ENCODE assay signal across 8 mouse cellular contexts in genomic region chr5:54155227-54155776, GRCm38 (mm10).
DNase-seq lines count a peak whose midpoint lies in the region; ATAC-seq lines count a peak whose summit lies in the region.

No protein-coding gene starts in this region.

- no peak for ATAC-seq in heart, embryonic 14.5 days (ENCODE audit: insufficient number of reproducible peaks, insufficient read depth, low FRiP score, low read depth)
- ATAC-seq in limb, embryonic 15.5 days (ENCODE audit: insufficient number of reproducible peaks, low FRiP score, low TSS enrichment, low read depth): no peak
- ATAC-seq in erythroblast, adult 5-6 weeks (replicated peaks; ENCODE audit: low FRiP score, poor library complexity, severe bottlenecking): no peak

- DNase-seq in heart, postnatal 4 days: no peak
- peak; percentile 9 for DNase-seq in right cerebral cortex, postnatal 25 days
- no peak for DNase-seq in right cerebral cortex, postnatal 10 days (ENCODE audit: low spot score in 2 of 2)
- peak; percentile 23 for DNase-seq in telencephalon, adult 2 months (ENCODE audit: low read depth, low spot score)
- no peak for DNase-seq in embryo, embryonic 11 days

- no peaks in the 10 kb centered on the region for H3K9me3 ChIP-seq in heart, embryonic 14.5 days (ENCODE audit: control insufficient read depth, low read length)
- no peaks in the 10 kb centered on the region for H3K9me3 ChIP-seq in limb, embryonic 15.5 days

- 58% methylated on average over 12 of the region's 12 CpGs for WGBS in heart, embryonic 14.5 days
- 58% methylated on average over 12 of the region's 12 CpGs for WGBS in limb, embryonic 15.5 days

- H3K4me2 ChIP-seq in heart, embryonic 14.5 days (ENCODE audit: low read length): peak overlapping the region; percentile 49
- peak overlapping the region; percentile 15; the same call in 1 of the 2 replicates for H3K4me2 ChIP-seq in limb, embryonic 15.5 days

- H3K27ac ChIP-seq in heart, embryonic 14.5 days (replicated peaks in 1 of 2; ENCODE audit: control insufficient read depth in 1 of 2, insufficient read depth in 1 of 2, low read depth in 2 of 2, low read length in 2 of 2): no peak overlapping the region
- no peak overlapping the region for H3K27ac ChIP-seq in limb, embryonic 15.5 days

- no peaks in the 10 kb centered on the region for H3K36me3 ChIP-seq in heart, embryonic 14.5 days (ENCODE audit: control insufficient read depth, insufficient read depth, low read length)
- H3K36me3 ChIP-seq in limb, embryonic 15.5 days: no peaks in the 10 kb centered on the region

- H3K4me1 ChIP-seq in heart, embryonic 14.5 days (ENCODE audit: control insufficient read depth in 2 of 2, insufficient read depth in 2 of 2, low read length in 2 of 2): peaks cover 18 to 37% of the 10 kb centered on the region in 2 experiments
- H3K4me1 ChIP-seq in limb, embryonic 15.5 days: peaks cover 8% of the 10 kb centered on the region; the same call in 1 of the 2 replicates

- no peak overlapping the region for H3K4me3 ChIP-seq in heart, embryonic 14.5 days (ENCODE audit: control insufficient read depth in 1 of 2, insufficient read depth in 1 of 2, low read depth in 1 of 2, low read length in 2 of 2)
- H3K4me3 ChIP-seq in limb, embryonic 15.5 days: peak overlapping the region; percentile 10; the same call in 1 of the 2 replicates

- no peaks in the 10 kb centered on the region for H3K27me3 ChIP-seq in heart, embryonic 14.5 days (ENCODE audit: control insufficient read depth, insufficient read depth, low read length)
- peaks cover 4% of the 10 kb centered on the region for H3K27me3 ChIP-seq in limb, embryonic 15.5 days

- no peak overlapping the region for H3K9ac ChIP-seq in heart, embryonic 14.5 days (ENCODE audit: low read length)
- H3K9ac ChIP-seq in limb, embryonic 15.5 days: no peak overlapping the region

Comparison
In these comparisons a context has a peak if more than half of its experiments do, and no peak if none do; other contexts are left out.
1. DNase-seq: peak in right cerebral cortex, postnatal 25 days (single experiment) and telencephalon, adult 2 months (single experiment); none in heart, postnatal 4 days (single experiment), right cerebral cortex, postnatal 10 days (0 of 2) and embryo, embryonic 11 days (single experiment).